Mouse (Mus musculus) liver, adult (tissue): ENCODE measurements around the gene Amh.

ENCODE experiments used
- GATA4 ChIP-seq: IDR thresholded peaks from 2 replicates; pipeline ENCODE4 v1.6.1; 2014; ENCODE audit warnings: mild to moderate bottlenecking, low read length; ENCODE audit not compliant: insufficient replicate concordance

The Amh gene

GRCm38 (mm10) chr10:80827870-80828420 is 22.9 kb downstream of the Amh start:
- TF ChIP-seq GATA4 = no peak

GRCm38 (mm10) chr10:80829359-80830278 is 24.6 kb downstream of the Amh start:
- no peak for TF ChIP-seq GATA4

- TF ChIP-seq GATA4 = peak; percentile 67; the same call in 1 of the 2 replicates
These were observed 26.1 kb downstream of the Amh start for GRCm38 (mm10) chr10:80831136-80831535.

DNA sequence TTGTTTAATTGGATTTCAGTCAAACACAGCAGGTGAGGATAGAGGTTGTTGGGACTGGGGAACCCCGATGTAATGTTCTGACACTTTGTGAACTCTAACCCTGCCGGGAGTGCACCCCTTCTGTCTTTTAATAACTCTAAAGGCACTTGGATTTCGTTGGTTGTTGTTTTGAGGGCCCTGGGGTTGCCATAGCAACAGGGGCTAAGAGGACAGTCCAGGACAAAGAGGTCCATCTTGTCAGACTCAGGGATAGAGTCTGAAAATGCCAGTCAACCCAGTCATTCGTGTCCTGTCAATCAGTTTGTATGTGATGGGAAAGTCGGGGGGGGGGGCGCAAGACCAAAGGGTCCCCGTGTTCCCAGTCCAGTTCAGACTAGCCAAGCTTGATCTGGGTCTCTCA is 27.8 kb downstream of the Amh start:
- no peak for TF ChIP-seq GATA4

GRCm38 (mm10) chr10:80835617-80836016 is 30.6 kb downstream of the Amh start:
- no peak for TF ChIP-seq GATA4

GRCm38 (mm10) chr10:80836949-80837379 is 31.9 kb downstream of the Amh start:
- no peak for TF ChIP-seq GATA4

- TF ChIP-seq GATA4 = no peak
These were observed 32.8 kb downstream of the Amh start for GRCm38 (mm10) chr10:80837827-80838226.

DNA sequence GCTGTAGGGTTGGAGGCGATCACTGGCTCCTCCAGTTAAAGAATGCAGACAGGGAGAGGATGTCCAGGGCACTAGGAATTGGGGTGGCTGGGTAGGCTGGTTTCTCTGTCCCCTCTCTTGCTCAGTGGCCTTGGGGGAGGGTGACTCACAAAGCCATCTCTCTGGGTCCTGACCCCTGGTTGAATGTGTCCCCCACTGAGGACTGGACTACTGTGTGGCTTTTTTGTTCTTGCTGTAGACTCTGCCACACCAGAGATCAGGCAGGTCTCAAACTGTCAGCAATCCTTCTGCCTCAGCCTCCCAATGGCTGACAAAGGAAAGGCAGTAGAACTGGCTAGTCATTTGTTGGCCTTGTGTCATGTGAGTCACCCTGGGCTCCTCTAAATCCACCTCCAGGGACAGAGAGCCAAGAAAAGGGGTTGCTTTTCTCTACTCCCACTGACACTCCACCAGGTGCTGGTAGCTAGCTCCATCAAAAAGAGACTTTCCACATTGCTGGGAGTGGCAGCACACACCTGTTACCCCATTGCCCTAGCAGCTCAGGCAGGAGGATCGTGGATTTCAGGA is 33.4 kb downstream of the Amh start:
- TF ChIP-seq GATA4 = no peak

DNA sequence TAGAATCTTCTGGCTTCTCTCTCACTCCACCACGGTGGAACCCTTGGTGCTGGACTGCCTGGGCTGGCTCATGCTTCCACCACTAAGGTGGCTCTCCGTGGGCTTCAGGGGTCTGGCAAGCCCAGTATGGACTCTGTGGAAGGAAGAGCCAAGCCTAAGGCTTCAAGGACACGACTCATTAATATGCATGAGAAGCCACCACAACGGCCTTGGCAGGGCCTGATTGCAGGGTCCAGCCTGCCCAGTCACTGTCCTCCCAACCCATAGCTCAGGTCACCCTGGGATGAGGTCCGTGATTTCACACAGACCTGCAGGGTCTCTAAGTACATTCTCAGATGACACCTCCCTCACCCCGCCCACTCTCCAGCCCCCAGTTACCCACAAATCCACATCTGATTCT is 34.8 kb downstream of the Amh start:
- TF ChIP-seq GATA4 = no peak

- TF ChIP-seq GATA4 = no peak
These were observed 36.6 kb downstream of the Amh start for GRCm38 (mm10) chr10:80841685-80842084.

DNA sequence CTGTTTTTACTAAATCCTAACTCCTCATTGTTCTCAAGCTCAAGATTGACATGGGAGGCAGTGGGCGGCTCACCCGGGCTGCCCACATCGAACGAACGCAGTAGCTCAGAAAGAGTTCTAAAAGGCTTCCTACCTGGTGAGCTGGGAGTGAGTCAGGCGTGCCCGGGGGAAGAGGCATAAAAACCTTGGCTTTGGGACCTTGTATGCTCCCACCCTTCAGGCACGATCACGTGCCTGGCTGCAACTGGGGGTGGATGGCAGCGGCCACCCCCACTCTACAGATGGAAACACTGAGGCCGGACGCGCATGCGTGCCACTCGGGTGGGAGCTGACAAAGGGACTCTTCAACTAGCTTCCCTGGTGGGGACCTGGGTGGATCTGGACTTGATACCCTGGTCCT is 37.3 kb downstream of the Amh start:
- no peak for TF ChIP-seq GATA4

- no peak for TF ChIP-seq GATA4
These were observed 38.3 kb downstream of the Amh start for GRCm38 (mm10) chr10:80843087-80843930.

DNA sequence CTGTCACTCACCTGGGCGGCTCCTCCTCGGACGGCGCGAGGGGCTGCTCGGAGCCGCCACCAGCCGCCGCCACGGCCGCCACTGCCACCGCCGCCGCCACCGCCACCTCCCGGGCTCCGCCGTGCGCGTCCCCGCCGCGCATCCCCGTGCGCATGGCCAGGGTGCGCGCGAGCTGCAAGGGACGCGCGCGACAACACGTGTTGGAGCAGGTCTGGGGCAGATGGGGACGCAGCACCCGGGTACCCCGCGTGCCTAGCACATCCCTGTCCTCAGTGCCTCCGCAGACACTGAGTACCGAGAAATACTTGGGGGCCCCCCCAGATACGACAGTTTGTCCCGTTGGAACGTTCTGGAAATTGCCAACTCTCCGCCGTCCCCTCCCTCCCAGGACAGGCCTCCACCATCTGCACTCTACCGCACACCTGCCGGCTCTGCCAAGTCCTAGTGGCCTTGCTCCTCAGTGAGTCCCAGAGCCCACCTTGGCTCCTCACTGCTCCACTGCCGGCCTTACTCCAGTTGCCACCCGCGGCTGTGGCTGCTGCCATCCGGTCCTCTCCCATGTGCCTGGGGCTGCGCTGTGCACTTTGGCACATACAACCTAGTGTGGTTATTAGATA is 39.0 kb downstream of the Amh start, which contains the start of gene Lingo3:
Lingo3 (minus strand) TSS at position 109 of the 617 bp plus-strand sequence.
- no peak for TF ChIP-seq GATA4

GRCm38 (mm10) chr10:80845055-80845693 is 40.1 kb downstream of the Amh start:
- TF ChIP-seq GATA4 = no peak
